Mouse (Mus musculus) brain, embryonic 18.5 days (tissue): Measurements from ENCODE around the gene Large1.

Source experiments
- DNase-seq: peaks from one replicate; pipeline ENCODE4 v3.0.0-alpha.2; 2012; ENCODE audit warnings: low read depth, low spot score

Large1 gene

DNA sequence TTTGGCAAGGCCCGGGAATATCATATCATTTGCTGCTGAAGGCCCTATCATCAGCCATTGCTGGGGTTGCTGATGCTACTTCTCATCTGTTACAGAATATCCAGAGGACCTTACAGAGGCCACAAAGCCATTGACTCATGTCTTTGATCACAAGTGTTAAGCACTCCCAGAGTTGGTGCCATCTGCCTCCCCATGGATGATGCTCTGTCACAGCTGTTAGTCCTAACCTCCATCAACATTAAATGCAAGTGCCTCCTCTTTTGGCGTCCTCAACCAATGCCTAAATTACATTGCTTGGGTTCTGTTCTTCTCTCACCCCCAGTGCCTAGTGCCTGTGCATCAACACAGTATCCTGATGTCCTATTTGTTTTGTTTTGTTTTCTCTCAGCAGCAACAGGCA, 551.8 kb downstream of the Large1 start:
- DNase-seq, result no peak

DNA sequence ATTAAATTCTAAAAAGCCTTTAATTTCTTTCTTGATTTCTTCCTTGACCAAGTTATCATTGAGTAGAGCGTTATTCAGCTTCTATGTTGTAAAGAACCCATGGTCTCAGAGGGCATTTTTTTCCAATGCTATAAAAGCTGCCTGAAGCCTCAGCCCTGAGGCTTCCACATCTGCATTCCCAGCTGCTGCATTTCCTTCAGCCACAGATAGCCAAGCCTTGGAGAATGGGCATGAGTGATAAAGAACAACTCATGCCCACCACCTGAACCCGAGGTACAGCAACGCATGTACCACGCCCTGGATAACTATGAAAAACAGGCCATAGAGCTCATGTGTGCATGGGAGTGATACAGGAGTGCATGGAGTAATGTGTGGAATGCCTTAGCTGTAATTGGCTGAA, 572.7 kb downstream of the Large1 start:
- no peak for DNase-seq

DNA sequence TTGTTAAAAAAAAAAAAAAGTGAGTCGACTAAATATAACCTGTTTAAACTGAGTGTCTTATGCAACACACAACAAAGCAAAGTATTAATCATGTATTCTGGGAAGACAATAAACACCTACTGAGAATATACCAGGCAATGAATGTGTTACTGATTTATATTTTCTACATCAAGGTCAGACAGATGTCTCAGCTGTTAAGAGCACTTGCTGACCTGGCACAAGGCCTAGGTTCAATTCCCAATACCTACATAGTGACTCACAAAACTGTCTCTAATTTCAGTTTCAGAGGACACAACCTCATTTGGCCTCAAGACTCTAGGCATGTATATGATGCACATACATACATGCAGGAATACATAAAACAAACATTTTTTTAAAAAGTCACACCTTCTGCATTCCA, 575.5 kb downstream of the Large1 start:
- DNase-seq, result no peak

DNA sequence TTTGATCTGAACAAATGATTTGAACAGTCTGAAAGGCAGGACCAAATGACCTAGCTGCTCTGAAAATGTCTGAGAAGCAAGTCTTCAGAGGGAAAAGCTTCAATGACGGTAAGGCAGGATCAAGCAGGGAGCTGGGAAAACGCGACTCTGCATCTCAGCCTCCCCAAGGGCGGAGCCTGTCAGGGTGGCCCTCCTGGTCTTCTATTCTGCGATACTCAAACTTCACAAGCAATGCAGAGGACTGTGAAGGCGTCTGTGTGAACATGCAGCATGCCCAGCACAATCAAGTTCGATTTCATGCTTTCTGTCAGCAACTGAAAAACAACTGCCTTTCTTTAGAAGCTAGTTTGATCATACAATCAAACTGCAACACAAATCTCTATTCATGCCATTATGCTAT, 586.6 kb downstream of the Large1 start:
- no peak for DNase-seq

DNA sequence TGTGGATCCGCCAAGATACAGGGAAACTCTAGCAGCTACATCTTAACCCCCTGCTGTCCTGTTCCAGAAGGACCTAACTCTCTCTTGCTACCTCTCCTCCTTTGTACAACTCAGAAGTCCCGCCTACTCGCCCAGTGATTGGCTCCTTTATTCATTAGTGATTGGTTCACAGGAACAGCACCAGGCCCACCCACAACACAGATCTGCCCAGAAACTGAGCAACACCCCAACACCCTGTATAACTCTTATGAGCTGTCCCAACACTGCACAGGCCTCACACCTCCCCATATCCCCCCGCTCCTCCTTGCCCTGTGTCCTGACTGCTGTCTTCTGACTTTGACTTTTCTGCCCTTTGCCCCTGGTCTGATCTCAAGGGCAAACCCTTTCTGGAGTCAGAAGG, 587.6 kb downstream of the Large1 start:
- no peak for DNase-seq
